Mouse (Mus musculus): ENCODE measurements around the gene Fpr1. TPM values are rescaled to one million over a fixed set of nuclear protein-coding genes. Genes with fewer than 3 reads are reported as not detected.
"Not testable (repeated sequence)": the region's sequence is repeated elsewhere in the genome, so short reads cannot be mapped to it uniquely, and the experiment has no call there.

Fpr1 gene
- polyA plus RNA-seq, 1 experiment from 2014 or later, result 0.12 TPM

DNA sequence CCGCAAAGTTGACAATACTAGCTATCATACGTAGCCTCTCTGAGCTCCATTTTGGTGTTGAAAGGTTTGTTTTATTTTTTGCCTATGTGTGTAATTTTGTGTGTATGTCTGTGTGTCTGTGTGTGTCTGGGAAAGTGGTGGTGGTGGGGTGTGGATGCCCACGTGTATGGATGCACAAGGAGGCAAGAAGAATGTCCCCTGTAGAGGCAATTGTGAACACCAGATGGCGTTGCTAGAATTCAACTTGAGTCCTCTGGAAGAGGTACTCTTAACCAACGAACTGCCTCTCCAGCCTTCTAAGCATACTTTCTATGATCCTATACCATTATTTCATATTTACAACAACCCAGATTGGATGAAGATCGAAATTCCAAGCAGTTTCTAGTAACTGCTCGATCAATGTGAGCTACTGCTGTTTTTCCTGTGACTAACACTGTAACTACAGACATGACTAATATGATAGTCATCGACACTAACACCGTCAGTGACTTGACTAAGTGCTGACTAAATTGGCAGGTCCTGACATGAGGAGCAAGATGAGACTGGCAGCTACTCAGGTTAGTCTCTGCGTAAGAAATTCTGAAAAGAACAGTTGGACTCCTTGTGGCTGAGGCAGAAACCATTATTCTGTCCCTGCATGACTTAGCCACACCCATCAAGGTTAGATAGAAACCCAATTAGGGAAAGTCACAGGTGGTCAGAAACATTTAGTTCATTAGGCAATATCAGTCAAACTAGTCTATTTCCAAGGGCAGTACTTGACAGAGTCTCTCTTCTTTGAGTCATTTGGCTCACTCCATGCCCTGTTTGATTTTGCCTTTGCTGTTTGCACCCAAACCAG lies 38.3 kb downstream of the Fpr1 start:
- no peak overlapping the region for H3K9ac ChIP-seq
- ATAC-seq (ENCODE audit: insufficient number of reproducible peaks, insufficient read depth, low FRiP score, low TSS enrichment), result no peak
- 0 out of 2 replicates have a peak, but pooled peaks cover 4% of the 10 kb centered on the region for H3K4me1 ChIP-seq
- peaks cover 11% of the 10 kb centered on the region for H3K27me3 ChIP-seq
- no peak overlapping the region for H3K4me3 ChIP-seq
- no peak overlapping the region for H3K4me2 ChIP-seq (replicated peaks)
- H3K27ac ChIP-seq, result no peak overlapping the region
- H3K9me3 ChIP-seq, result no peaks in the 10 kb centered on the region
- 74% methylated on average over 10 of the region's 10 CpGs for WGBS
- peaks cover 34% of the 10 kb centered on the region for H3K36me3 ChIP-seq

DNA sequence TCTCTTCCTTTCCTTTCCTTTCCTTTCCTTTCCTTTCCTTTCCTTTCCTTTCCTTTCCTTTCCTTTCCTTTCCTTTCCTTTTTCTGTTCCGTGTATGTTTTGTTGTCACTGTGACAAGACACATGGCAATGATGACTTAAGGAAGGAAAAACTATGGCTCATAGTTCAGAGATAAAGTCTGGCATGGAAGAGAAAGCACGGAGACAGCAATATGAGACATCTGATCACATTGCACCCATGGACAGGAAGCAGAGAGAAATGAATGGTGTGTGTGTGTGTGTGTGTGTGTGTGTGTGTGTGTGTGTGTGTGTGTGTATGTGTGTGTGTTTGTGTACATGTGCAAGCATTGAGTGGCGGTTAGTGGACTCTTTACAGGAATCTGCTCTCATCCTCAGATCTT lies 39.1 kb downstream of the Fpr1 start:
- not testable (repeated sequence) for H3K27ac ChIP-seq; H3K9me3 ChIP-seq; H3K4me1 ChIP-seq; H3K4me2 ChIP-seq (replicated peaks); H3K27me3 ChIP-seq; ATAC-seq (ENCODE audit: insufficient number of reproducible peaks, insufficient read depth, low FRiP score, low TSS enrichment); H3K4me3 ChIP-seq; H3K9ac ChIP-seq
- H3K36me3 ChIP-seq, result peaks cover 41% of the 10 kb centered on the region
- 78% methylated on average over 3 of the region's 3 CpGs for WGBS

DNA sequence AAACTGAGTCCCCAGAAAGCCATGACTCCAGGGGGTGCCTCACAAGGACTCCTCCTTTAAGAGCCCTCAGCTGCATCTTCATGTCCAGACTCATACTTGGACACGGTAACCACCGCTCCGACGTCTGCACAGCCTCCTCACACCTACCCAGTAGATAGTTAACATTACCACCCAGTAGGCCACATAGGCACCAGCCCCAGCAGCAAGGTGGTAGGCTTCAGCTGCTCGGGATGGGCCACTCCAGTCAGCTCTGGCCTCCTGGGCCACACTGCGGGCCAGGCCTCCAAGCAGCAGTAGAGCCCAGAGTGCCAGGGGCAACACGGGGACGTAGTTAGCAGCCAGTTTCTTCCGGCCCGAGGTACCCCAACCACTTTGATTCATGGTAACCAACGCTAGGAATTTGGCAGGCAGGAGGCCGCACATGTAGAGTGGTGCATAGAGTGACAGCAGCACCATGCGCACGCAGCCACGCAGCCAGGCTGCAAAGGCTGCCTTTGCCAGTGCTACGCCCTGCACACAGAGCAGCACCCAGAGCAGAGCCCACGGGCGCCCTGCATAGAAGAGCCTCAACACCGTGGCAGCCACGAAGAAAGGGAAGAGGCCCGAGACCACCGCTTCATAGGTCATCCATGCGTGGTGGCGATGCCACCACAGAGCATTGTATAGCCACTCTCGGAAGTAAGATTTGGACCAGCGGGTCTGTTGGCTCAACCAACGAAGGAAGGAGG lies 40.0 kb downstream of the Fpr1 start:
- no peaks in the 10 kb centered on the region for H3K27me3 ChIP-seq
- no peak overlapping the region for H3K4me3 ChIP-seq
- peaks cover under 1% of the 10 kb centered on the region; the same call in 1 of the 2 replicates for H3K4me1 ChIP-seq
- peak; percentile 49; the same call in 1 of the 2 replicates for ATAC-seq (ENCODE audit: insufficient number of reproducible peaks, insufficient read depth, low FRiP score, low TSS enrichment)
- 76% methylated on average over 27 of the region's 27 CpGs for WGBS
- no peak overlapping the region for H3K9ac ChIP-seq
- H3K27ac ChIP-seq, result no peak overlapping the region
- H3K9me3 ChIP-seq, result no peaks in the 10 kb centered on the region
- no peak overlapping the region for H3K4me2 ChIP-seq (replicated peaks)
- H3K36me3 ChIP-seq, result peaks cover 46% of the 10 kb centered on the region

DNA sequence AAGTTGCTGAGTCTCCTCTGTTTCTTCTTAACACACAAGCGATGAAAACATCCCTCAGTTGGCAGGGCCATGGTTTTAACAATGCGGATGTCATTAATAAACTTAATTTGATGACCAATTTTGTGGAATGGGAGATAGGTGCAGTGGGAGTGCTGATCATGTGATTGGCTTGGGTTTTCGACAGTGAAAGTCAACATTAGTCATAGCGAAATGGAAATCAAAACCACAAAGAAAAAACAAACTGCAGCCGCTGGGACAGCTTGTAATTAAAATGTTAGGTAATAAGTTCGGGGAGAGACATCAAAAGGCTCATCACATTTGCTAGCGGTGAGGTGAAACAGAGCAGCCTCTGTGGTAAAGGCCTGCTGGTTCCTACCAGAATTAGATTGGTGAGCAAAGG lies 42.9 kb downstream of the Fpr1 start:
- no peak overlapping the region for H3K9ac ChIP-seq
- 87% methylated on average over 7 of the region's 7 CpGs for whole genome bisulfite sequencing
- H3K27ac ChIP-seq, result no peak overlapping the region
- H3K4me3 ChIP-seq, result no peak overlapping the region
- ATAC-seq (ENCODE audit: insufficient number of reproducible peaks, insufficient read depth, low FRiP score, low TSS enrichment), result no peak
- H3K36me3 ChIP-seq, result peaks cover 61% of the 10 kb centered on the region
- H3K9me3 ChIP-seq, result no peaks in the 10 kb centered on the region
- H3K4me1 ChIP-seq, result peaks cover 25% of the 10 kb centered on the region
- no peak overlapping the region for H3K4me2 ChIP-seq (replicated peaks)
- no peaks in the 10 kb centered on the region for H3K27me3 ChIP-seq

DNA sequence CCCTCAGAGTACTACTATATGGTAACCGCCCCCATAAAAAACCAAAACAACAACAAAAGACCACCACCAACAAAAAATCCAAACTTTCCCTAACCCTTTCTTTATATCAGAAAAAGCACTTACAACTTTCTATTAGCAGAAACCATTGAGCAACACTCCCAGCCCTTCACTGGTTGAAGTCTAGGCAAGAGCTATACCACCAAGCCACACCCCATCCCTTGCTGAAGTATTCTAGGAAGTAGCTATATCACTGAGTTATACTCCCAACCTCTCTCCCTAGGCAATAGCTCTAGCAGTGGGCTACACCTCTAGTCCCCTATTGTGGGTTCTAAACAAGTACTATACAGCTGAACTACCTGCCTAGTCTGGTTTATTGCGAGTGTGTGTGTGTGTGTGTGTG lies 44.5 kb downstream of the Fpr1 start:
- 93% methylated on average over 2 of the region's 2 CpGs for WGBS

DNA sequence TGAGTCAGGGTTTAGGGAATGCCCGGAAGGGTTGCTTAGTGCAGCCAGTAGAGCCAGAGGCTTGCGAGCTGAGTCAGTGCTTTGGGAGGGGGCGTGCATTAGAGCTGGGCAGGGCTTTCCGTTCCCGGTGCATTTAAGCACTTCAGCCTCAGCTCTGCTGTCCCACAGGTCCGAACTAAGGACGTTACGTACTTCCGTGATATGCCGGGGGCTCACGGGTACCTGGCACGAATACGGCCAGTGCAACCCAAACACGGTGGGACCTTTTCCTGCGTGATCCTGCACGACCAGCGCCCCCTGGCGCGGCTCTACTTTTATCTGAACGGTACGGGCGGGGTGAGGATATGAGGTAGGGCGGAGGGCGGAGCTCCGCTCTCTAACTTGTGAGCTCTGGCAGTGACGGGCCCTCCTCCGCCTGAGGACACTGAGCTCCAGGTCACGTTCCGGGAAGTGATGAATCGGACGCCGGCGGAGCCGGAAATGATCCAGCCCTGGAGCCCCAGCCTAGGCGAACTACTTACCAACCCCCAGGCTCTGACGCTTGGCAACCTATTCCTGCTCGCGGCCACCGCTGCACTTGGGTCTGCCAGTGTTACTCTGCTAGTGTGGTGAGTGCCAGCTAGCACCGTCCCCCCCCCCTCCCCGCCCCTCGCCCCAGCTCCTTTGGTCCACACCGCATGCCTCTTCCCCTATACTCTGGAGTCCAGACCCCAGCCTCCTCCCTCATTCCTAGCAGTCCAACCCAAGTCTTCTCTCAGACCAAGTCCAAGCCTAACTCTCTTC lies 45.6 kb downstream of the Fpr1 start:
- Histone ChIP-seq H3K27ac (peak overlapping the region; percentile 77), H3K36me3 (peaks cover 81% of the 10 kb centered on the region), H3K4me1 (peaks cover 51% of the 10 kb centered on the region), H3K9me3 (no peaks in the 10 kb centered on the region), H3K4me2 (replicated peaks) (peak overlapping the region; percentile 63), H3K4me3 (peak overlapping the region; percentile 40), H3K9ac (peak overlapping the region; percentile 43), H3K27me3 (no peaks in the 10 kb centered on the region)
- peak; percentile 95 for ATAC-seq (ENCODE audit: insufficient number of reproducible peaks, insufficient read depth, low FRiP score, low TSS enrichment)
- 1% methylated on average over 41 of the region's 43 CpGs for WGBS

More for the DNA sequence above, 44.5 kb downstream of the Fpr1 start:
- ATAC-seq (ENCODE audit: insufficient number of reproducible peaks, insufficient read depth, low FRiP score, low TSS enrichment), result no peak
- no peak overlapping the region for H3K27ac ChIP-seq
- no peak overlapping the region for H3K4me3 ChIP-seq
- H3K9ac ChIP-seq, result no peak overlapping the region
- H3K27me3 ChIP-seq, result no peaks in the 10 kb centered on the region
- H3K4me1 ChIP-seq, result peaks cover 39% of the 10 kb centered on the region
- H3K9me3 ChIP-seq, result no peaks in the 10 kb centered on the region
- peaks cover 76% of the 10 kb centered on the region for H3K36me3 ChIP-seq
- H3K4me2 ChIP-seq (replicated peaks), result no peak overlapping the region

DNA sequence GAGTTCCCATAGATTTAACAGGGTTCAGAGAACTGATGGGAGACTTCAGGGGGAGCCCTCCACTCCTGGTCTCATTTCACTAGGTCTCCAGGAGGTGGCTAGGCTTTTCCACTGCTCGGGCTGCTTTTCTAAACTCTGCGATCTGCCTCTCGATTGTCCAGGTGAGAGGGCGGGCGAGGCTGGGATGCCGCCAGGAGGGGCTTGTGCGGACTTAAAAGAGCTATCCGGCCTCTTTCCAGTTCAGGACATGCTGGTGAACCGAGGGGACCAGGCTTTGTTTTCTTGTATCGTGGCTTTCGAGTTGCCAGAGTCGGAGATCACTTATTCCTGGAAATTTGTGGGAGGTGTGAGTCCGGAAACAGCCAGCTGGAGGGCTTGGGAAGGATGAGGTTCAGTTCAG lies 46.3 kb downstream of the Fpr1 start:
- peak overlapping the region; percentile 63 for H3K4me2 ChIP-seq (replicated peaks)
- no peaks in the 10 kb centered on the region for H3K9me3 ChIP-seq
- ATAC-seq (ENCODE audit: insufficient number of reproducible peaks, insufficient read depth, low FRiP score, low TSS enrichment), result no peak
- H3K4me3 ChIP-seq, result peak overlapping the region; percentile 40
- peaks cover 54% of the 10 kb centered on the region for H3K4me1 ChIP-seq
- peak overlapping the region; percentile 36 for H3K9ac ChIP-seq
- peaks cover 76% of the 10 kb centered on the region for H3K36me3 ChIP-seq
- H3K27ac ChIP-seq, result peak overlapping the region; percentile 77
- no peaks in the 10 kb centered on the region for H3K27me3 ChIP-seq
- WGBS, result 8% methylated on average over 13 of the region's 13 CpGs

DNA sequence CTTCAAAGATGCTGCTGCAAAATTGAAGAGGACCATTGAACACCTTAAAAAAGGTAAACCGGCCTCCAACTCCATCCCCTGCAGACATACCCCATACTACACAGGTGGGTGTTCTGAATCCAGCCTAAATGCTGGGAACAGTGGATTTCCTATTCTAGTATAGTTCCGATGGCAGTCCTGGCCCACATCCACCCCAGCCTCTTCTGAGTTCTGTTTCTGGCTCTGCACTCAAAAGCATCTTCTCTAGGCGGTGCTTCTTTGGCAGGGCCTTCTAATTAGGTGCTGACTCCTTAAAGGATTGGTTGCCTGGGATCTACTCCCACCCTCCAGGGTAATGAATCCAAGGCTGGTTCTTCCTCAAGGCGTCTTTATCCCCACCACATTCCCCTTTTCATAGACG lies 47.6 kb downstream of the Fpr1 start:
- no peak for ATAC-seq (ENCODE audit: insufficient number of reproducible peaks, insufficient read depth, low FRiP score, low TSS enrichment)
- Histone ChIP-seq H3K4me1 (peaks cover 68% of the 10 kb centered on the region), H3K4me3 (no peak overlapping the region), H3K4me2 (replicated peaks) (no peak overlapping the region), H3K9ac (no peak overlapping the region), H3K36me3 (peaks cover 79% of the 10 kb centered on the region), H3K9me3 (no peaks in the 10 kb centered on the region), H3K27me3 (no peaks in the 10 kb centered on the region), H3K27ac (no peak overlapping the region)
- 76% methylated on average over 5 of the region's 5 CpGs for WGBS

DNA sequence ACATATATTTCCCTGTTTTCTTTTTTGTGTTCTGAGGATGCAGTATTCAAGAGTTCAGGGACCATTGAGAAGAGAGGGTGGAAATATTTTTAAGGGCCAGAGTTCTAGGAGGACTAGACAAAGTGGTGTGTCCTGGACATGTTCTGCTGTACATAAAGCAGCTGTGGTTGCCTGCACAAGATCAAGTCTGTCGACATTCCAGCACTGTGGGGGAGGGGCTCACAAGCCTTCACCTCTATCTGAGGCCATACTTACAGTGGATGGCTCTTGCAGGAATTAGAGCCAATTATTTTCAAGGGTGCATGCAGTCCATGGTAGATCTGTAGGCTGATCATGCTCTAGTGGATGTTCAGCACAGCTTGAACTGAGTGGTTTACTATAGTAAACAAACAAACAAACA lies 48.8 kb downstream of the Fpr1 start:
- no peaks in the 10 kb centered on the region for H3K9me3 ChIP-seq
- no peaks in the 10 kb centered on the region for H3K27me3 ChIP-seq
- no peak overlapping the region for H3K9ac ChIP-seq
- H3K27ac ChIP-seq, result no peak overlapping the region
- WGBS, result 4% methylated on average over 1 of the region's 1 CpGs
- H3K4me3 ChIP-seq, result no peak overlapping the region
- peak overlapping the region; percentile 11 for H3K4me2 ChIP-seq (replicated peaks)
- no peak for ATAC-seq (ENCODE audit: insufficient number of reproducible peaks, insufficient read depth, low FRiP score, low TSS enrichment)
- peaks cover 80% of the 10 kb centered on the region for H3K4me1 ChIP-seq
- H3K36me3 ChIP-seq, result peaks cover 72% of the 10 kb centered on the region

DNA sequence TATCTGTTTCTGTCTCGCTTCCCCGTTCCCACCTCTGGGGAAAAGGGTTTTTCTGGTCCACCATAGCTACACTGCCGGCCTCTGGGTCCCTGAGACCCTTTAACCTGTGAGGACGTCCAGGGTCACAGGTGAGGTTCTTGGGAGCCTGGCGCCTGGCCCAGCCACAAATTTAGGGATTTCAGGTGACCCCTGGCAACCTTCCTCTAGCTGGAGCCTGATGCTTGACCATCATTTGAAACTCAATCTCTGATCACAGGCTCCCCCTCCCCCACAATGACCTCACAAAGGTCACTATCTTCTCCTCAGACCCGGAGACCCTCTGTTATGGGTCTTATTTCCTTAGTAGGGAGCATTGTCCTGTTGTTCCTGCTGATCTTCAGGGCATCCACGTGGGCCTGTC lies 53.0 kb downstream of the Fpr1 start:
- Histone ChIP-seq H3K4me2 (replicated peaks) (peak overlapping the region; percentile 90), H3K4me1 (peaks cover 57% of the 10 kb centered on the region), H3K9ac (peak overlapping the region; percentile 94), H3K27ac (peak overlapping the region; percentile 46; the same call in 1 of the 2 replicates), H3K4me3 (peak overlapping the region; percentile 81), H3K27me3 (no peaks in the 10 kb centered on the region), H3K9me3 (no peaks in the 10 kb centered on the region), H3K36me3 (peaks cover 44% of the 10 kb centered on the region)
- no peak for ATAC-seq (ENCODE audit: insufficient number of reproducible peaks, insufficient read depth, low FRiP score, low TSS enrichment)
- 47% methylated on average over 7 of the region's 7 CpGs for WGBS

DNA sequence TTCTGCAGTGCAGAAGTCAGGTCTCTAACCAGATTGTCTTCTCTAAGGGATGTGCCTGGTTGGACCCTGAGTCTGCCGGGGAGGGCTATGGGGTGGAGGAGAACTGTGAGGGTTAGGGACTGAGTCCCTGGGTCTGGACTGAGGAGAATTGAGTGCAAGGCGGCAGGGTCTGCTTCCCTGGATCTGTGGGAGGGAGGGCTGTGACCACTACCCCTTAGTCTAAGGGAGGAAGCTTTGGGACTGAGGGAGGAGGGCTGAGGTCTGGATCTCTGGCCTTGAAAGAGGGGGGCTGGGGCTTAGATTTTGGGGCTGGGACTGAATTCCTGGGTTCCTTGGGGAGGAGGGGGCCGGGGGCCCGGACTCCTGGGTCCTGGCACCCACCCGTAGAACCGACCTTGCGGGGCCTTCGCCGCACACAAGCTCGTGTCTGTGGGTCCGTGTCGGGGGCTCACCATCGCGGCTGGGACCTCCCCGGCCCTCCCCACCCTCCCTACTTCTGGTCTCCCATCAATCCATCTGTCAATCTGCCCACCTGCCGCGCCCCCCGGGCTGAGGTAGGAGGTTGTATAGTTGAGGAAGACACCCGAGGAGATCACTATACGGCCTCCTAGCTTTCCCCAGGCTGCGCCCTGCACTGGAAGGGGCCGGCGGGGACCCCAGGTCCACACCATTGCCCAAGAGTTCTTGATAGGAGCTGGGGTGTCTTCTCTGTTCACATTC lies 53.8 kb downstream of the Fpr1 start:
- peak overlapping the region; percentile 81 for H3K4me3 ChIP-seq
- H3K4me1 ChIP-seq, result peaks cover 50% of the 10 kb centered on the region
- 52% methylated on average over 23 of the region's 23 CpGs for WGBS
- no peak for ATAC-seq (ENCODE audit: insufficient number of reproducible peaks, insufficient read depth, low FRiP score, low TSS enrichment)
- no peaks in the 10 kb centered on the region for H3K27me3 ChIP-seq
- H3K9ac ChIP-seq, result peak overlapping the region; percentile 94
- H3K9me3 ChIP-seq, result no peaks in the 10 kb centered on the region
- H3K27ac ChIP-seq, result peak overlapping the region; percentile 100
- peak overlapping the region; percentile 90 for H3K4me2 ChIP-seq (replicated peaks)
- peaks cover 38% of the 10 kb centered on the region for H3K36me3 ChIP-seq

Data from embryonic facial prominence, embryonic 12.5 days (tissue).